Mouse (Mus musculus) spleen, postnatal 10 days (tissue): Measurements from ENCODE around the gene Gm11116.
"Not testable (repeated sequence)": the region's sequence is repeated elsewhere in the genome, so short reads cannot be mapped to it uniquely, and the experiment has no call there.

Experiments
- DNase-seq, 2 experiments: peaks; one replicate each; pipeline ENCODE4 v3.0.0; 2021 to 2022; ENCODE audit warnings: low spot score in 2 of 2

Gm11116 gene

DNA sequence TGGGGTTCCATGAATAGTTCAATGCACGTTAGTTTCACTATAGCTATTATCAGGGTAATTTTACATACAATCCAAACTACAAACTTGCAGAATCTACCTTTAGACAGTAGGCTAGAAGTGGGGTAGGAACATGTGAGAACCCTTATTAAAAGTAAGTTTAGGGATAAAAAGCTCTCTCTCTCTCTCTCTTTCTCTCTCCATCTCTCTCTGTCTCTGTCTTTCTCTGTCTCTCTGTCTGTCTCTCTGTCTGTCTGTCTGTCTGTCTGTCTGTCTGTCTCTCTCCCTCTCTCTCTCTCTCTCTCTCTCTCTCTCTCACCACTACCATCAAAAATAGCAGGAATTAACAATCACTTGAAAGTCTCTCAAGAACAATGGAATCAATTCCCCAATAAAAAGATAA is at the start of gene Gm11116:
Gm11116 (minus strand) TSS at position 101 of the 400 bp plus-strand sequence.
- DNase-seq, result no peak

DNA sequence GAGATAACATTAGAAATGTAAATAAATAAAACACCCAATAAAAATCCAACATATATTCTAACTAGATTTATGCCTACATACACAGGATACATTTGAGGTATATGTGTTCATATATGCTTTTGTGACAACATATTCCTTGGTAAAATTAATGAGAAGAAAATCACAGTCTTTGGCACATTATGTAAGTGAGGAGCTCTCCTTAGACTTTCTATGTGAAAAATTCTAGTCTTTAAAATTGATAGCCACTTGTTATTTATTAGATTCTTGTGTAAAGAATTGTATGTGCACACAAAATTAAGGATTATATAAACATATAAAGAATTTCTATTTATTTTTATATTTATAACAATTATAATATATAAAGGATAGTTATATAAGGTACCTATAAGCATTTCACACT is 42.7 kb upstream of the Gm11116 start, which contains the start of gene Gm11115:
Gm11115 (minus strand) TSS at position 101 of the 400 bp plus-strand sequence.
- DNase-seq, result no peak

DNA sequence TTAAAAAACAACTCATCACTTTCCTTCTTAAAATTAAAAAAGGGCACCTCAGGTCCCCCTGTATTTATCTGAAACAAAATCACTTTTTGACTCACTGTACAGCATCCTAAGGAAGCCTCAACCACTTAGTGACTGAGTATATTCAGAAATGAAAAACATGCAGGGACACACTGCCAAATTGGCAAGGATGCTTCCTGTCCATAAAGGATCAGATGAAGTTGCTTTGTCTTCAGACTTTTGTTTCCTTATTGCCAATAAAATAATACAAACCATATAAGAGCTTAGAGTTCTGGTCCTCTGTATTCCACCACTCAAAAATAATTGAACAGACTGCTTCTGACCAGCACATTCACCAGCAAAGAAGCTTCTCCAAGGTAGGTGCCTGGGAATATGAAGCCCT is 25.1 kb downstream of the Gm11116 start, which contains the start of gene Smr2:
Smr2 (plus strand) TSS at position 301 of the 400 bp plus-strand sequence.
- DNase-seq, result not testable (repeated sequence)
